Mouse (Mus musculus): ENCODE data around the gene Zfp697. TPM values are rescaled to one million over a fixed set of nuclear protein-coding genes. Genes with fewer than 3 reads are reported as not detected.
"Not testable (repeated sequence)": the region's sequence is repeated elsewhere in the genome, so short reads cannot be mapped to it uniquely, and the experiment has no call there.

The Zfp697 gene
- polyA plus RNA-seq (2012; rRNA removed): 20.6 and 21.1 TPM in 2 replicates

DNA sequence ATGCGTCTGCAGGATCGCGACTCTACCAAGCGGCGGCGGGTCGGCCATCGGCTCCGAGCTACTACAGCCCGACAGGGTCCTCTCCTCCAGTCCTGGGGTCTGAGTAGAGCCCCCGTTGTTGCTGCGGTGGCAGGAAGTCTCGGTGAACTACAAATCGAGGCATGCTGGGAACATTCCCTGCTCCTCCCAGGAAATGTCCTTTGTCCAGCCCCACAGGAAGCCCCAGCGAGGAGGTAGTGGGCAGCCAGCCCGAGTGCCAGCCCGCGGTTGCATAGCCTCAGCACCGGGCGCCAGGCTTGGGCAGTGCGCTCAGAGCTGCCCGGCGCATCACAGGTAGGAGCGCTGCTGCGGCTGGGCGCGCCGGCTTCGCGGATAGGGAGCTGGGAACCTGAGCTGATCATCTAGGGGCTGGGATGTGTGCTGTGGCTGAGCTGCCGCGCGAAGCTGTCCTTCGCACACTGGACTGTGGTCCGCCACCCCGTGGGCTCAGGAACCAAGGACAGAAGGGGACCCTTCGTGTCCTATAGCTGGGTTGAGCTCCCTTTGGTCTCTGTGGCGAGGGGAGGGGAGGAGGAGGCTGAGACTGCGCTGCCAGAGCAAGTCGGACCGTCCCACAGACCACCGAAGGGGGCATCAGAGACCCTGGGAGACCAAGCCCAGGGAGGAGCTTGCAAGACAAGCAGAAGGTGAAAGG is at the start of gene Zfp697:
Gene Zfp697, plus strand, starts transcription at position 216 of the 694 bp plus-strand sequence.
- Histone ChIP-seq H3K4me1 (ENCODE audit: control insufficient read depth, insufficient read depth, low read length) (peaks cover 3% of the 10 kb centered on the region), H3K4me3 (ENCODE audit: insufficient read depth, low read length) (peak within 1 kb of the TSS; percentile 97), H3K27ac (ENCODE audit: insufficient read depth, low read length) (no peak within 1 kb of the TSS; the same call in 1 of the 2 replicates)
- TF ChIP-seq CTCF (IDR thresholded peaks at IDR 0.05; ENCODE audit: extremely low read depth, insufficient read depth, low read length) (no peak), POLR2A (IDR thresholded peaks at IDR 0.05; ENCODE audit: extremely low read depth, insufficient read depth, low read length) (peak; percentile 74)

DNA sequence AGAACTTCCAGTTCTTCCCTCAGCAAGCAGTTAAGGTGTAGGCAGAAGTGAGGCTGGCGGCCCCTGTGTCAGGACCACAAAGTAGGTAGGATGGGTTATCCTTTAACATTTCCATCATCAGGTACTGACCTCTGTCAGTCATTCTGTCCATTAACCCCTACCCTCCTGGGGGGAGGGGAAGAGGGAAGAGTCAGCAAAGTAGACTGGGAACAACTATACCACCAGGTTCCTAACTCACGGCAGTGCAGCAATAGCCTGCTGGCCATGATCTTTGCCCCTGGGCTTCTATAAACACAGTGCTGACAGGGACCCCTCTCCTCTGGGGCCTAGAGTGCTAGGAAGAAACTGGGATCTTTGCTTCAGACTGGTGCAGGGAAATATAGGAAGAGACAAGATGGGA is 48.3 kb upstream of the Zfp697 start:
- no peaks in the 10 kb centered on the region for H3K4me1 ChIP-seq (ENCODE audit: control insufficient read depth, insufficient read depth, low read length)
- no peak for TF ChIP-seq CTCF (IDR thresholded peaks at IDR 0.05; ENCODE audit: extremely low read depth, insufficient read depth, low read length)
- TF ChIP-seq POLR2A (IDR thresholded peaks at IDR 0.05; ENCODE audit: extremely low read depth, insufficient read depth, low read length): no peak
- H3K27ac ChIP-seq (ENCODE audit: insufficient read depth, low read length): no peak overlapping the region
- H3K4me3 ChIP-seq (ENCODE audit: insufficient read depth, low read length): no peak overlapping the region

DNA sequence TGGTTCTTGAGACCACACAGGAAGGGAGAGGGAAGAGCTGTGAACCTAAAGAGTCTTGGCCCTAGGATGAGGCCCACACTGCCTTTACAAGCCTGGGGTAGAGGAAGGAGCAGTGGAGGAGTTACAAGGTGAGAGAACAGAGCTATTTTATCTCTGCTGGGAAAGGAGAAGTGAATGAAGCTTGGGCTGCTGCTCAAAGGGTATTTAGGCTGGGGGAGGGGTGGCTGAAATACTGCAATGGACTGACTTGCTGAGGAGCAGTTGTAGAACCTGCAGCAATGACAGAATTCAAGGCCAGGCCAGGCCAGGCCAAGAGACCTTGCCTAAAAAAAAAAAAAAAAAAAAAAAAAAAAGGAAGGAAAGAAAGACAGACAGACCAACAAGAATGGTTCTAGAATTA is 46.9 kb upstream of the Zfp697 start:
- TF ChIP-seq CTCF (IDR thresholded peaks at IDR 0.05; ENCODE audit: extremely low read depth, insufficient read depth, low read length): no peak
- no peak for TF ChIP-seq POLR2A (IDR thresholded peaks at IDR 0.05; ENCODE audit: extremely low read depth, insufficient read depth, low read length)

DNA sequence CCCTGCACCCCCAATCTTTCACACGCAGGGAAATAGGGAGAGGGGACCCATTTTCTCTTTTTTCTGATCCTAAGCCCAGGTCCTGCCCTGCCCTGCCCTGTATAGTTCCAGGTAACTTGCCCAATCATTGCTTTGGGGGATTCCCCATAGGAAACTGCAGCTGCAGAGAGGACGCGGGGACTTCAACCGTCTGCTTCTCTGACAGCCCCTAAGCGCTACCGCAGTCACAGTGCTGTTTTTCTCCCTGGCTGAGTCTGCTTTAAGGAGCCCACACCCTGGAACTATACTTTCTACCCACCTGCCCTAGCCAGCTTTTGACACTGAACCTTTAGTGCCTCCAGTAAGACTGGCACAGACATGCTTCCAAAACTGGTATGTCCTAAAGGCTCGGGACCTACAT is 46.4 kb upstream of the Zfp697 start:
- no peaks in the 10 kb centered on the region for H3K4me1 ChIP-seq (ENCODE audit: control insufficient read depth, insufficient read depth, low read length)
- no peak for TF ChIP-seq CTCF (IDR thresholded peaks at IDR 0.05; ENCODE audit: extremely low read depth, insufficient read depth, low read length)
- no peak for TF ChIP-seq POLR2A (IDR thresholded peaks at IDR 0.05; ENCODE audit: extremely low read depth, insufficient read depth, low read length)
- no peak overlapping the region for H3K4me3 ChIP-seq (ENCODE audit: insufficient read depth, low read length)
- H3K27ac ChIP-seq (ENCODE audit: insufficient read depth, low read length): no peak overlapping the region

More for the DNA sequence above, 46.9 kb upstream of the Zfp697 start:
- no peak overlapping the region for H3K4me3 ChIP-seq (ENCODE audit: insufficient read depth, low read length)
- no peak overlapping the region for H3K27ac ChIP-seq (ENCODE audit: insufficient read depth, low read length)
- no peaks in the 10 kb centered on the region for H3K4me1 ChIP-seq (ENCODE audit: control insufficient read depth, insufficient read depth, low read length)

DNA sequence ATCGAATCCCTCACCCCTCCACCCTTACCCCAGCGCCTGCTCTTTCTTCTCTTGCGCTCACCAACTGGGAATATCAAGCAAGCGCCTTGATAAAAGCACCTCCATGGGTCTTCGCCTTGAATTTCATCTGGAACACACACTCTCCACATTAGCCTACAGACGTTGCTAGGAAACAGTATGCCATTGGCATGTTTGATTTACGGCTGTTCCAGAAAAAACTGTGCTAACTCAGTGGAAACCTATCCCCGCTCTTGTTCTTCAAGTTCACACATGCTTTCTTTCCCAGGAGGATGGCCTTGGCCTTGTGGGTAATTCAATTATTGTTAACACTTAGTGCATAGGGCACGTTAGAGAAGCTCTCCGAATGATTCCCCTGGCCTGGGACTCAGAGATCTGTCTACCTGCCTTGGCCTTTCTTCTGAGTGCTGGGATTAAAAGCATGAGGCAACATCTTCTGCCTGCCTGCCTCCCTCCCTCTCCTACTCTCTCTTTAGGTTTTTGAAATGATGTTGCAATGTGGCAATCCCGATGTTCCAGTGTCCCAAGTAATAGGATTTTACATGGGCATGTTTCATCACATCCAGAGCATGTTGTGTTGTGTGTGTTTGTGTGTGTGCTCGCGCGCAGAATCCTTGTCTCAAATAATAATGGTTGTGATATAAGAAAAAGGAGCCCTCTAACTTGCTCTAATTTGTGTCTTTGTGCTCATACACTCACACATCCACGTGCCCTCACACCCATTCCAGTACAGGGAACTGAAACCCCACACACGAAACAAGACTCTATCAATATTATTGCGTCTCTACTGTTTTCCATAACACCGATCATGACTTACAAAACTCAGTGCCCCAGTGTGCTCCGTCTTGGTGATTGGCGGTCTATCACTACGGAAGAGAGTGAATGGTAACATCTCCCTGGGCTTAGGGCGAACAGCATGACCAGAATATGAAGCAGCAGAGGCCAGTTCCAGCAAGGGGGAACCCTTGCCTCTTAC is 45.3 kb upstream of the Zfp697 start:
- TF ChIP-seq POLR2A (IDR thresholded peaks at IDR 0.05; ENCODE audit: extremely low read depth, insufficient read depth, low read length) (no peak), CTCF (IDR thresholded peaks at IDR 0.05; ENCODE audit: extremely low read depth, insufficient read depth, low read length) (no peak)
- H3K4me3 ChIP-seq (ENCODE audit: insufficient read depth, low read length): no peak overlapping the region
- no peaks in the 10 kb centered on the region for H3K4me1 ChIP-seq (ENCODE audit: control insufficient read depth, insufficient read depth, low read length)
- no peak overlapping the region for H3K27ac ChIP-seq (ENCODE audit: insufficient read depth, low read length)

DNA sequence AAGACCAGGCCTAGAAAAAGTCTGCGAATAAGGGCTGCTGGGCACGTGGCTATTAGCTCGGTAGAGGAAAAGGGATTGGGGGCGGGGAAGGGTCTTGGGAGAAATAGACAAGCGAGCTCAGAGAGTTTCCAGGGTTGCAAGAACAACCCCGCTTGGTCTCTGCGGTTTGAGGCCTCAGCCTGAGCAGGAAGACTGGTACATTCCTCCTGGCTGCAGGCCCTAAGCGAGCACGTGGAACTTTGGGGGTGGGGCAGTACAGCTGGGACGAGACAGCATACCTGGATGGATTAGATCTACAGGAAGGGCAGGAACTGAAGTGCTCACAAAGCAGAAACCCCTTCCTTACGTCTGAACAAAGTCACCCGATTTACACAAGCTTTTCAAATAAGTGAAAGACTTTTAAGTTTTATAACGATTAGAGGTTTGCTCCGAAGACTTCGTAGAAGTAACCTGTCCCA is 43.6 kb upstream of the Zfp697 start:
- no peak overlapping the region; the same call in 1 of the 2 replicates for H3K27ac ChIP-seq (ENCODE audit: insufficient read depth, low read length)
- H3K4me3 ChIP-seq (ENCODE audit: insufficient read depth, low read length): peak overlapping the region; percentile 34
- TF ChIP-seq POLR2A (IDR thresholded peaks at IDR 0.05; ENCODE audit: extremely low read depth, insufficient read depth, low read length) (no peak), CTCF (IDR thresholded peaks at IDR 0.05; ENCODE audit: extremely low read depth, insufficient read depth, low read length) (no peak)
- no peaks in the 10 kb centered on the region for H3K4me1 ChIP-seq (ENCODE audit: control insufficient read depth, insufficient read depth, low read length)

DNA sequence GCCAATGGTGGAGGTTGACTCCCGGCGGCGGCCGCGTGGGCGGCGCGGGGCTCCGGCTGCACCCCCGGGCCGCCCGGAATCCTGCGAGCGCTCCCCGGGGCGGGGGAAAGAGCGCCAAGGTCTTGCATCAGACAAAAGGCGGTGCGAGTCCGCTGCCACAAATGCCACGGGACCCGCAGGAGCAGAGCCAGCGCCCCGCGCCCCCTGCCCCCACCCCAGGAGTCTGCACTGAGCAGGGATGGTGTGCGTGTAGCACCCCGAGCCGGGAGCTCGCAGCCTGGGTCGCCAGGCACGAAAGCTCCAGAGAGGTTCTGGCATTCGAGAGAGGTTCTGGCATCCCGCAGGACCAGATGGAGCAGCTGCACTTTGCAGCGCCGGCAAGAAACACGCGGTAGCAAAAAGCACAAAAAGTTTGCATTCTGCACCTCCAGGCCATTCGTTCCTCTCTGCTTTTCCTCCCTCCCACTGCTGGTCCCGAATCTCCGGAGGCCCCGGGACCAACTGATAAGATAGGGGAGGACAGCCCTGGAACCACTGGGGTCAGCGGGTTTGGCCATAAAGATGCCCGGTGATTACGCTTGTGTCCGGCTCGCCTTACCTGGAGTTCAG is 43.1 kb upstream of the Zfp697 start:
- H3K4me3 ChIP-seq (ENCODE audit: insufficient read depth, low read length): peak overlapping the region; percentile 39
- H3K27ac ChIP-seq (ENCODE audit: insufficient read depth, low read length): no peak overlapping the region
- no peaks in the 10 kb centered on the region for H3K4me1 ChIP-seq (ENCODE audit: control insufficient read depth, insufficient read depth, low read length)
- TF ChIP-seq POLR2A (IDR thresholded peaks at IDR 0.05; ENCODE audit: extremely low read depth, insufficient read depth, low read length) (no peak), CTCF (IDR thresholded peaks at IDR 0.05; ENCODE audit: extremely low read depth, insufficient read depth, low read length) (no peak)

DNA sequence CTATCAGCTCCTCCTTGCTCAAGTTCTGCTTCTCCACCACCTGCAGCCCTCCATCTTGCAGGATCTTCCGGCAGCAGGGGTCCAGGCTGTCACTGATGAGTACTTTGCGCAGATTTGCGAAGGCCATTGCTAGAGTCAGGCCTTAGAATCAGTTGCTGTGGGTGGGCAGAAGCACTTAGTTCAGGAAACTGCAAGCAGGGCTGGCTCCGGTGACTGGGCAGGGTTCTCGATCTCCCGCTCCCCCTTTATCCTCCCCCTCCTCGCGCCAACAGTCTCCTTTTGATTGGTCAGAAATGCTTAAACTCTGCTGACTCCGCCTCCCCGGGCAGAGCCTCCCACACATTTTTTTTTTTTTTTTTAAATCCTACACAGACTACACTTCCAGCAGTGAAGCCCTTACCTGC is 42.6 kb upstream of the Zfp697 start, which contains the start of gene Phgdh:
Gene Phgdh, minus strand, starts transcription at position 285 of the 404 bp plus-strand sequence.
- peak within 1 kb of the TSS; percentile 39 for H3K4me3 ChIP-seq (ENCODE audit: insufficient read depth, low read length)
- not testable (repeated sequence) for H3K27ac ChIP-seq (ENCODE audit: insufficient read depth, low read length); H3K4me1 ChIP-seq (ENCODE audit: control insufficient read depth, insufficient read depth, low read length)
- 0 out of 2 replicates have a peak, but pooled peaks have one; percentile 9 for TF ChIP-seq POLR2A (IDR thresholded peaks at IDR 0.05; ENCODE audit: extremely low read depth, insufficient read depth, low read length)
